Mouse (Mus musculus) layer of hippocampus, adult 8-10 months (tissue): ENCODE measurements around the gene Tril. TPM values are rescaled to one million over a fixed set of nuclear protein-coding genes. Genes with fewer than 3 reads are reported as not detected.

Experiments
- DNase-seq, 2 experiments: peaks; one replicate each; pipeline ENCODE4 v3.0.0; 2022; ENCODE audit warnings: low spot score in 2 of 2
- total RNA-seq, 4 experiments: library from RNA; stranded (reverse); gene quantifications; 2 replicates each; pipeline ENCODE4 v1.2.4; 2022

Tril gene
- total RNA-seq, 4 experiments from 2014 or later, result 30.7 to 33.7 (median 32.3) TPM

DNA sequence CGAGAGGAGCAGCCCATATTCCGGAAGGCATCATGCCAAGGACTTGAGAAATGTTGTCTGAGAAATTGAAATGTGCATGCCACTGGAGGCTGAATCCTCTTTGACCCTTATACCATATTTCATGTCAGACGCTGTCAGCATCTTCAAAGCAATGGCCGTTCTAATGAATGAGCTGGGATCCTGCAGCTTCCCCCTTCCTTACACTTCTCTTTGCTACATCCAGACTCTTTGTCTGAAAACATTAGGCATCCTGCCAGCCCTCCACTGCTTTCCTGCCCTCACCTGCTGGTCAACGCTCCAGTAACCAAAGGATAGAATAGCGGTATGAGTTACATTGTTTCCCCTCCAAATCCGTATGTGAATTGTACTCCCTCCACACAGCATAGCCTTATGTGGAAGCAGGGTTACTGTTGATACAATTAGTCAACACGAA is 14.0 kb downstream of the Tril start:
- DNase-seq, result no peak

DNA sequence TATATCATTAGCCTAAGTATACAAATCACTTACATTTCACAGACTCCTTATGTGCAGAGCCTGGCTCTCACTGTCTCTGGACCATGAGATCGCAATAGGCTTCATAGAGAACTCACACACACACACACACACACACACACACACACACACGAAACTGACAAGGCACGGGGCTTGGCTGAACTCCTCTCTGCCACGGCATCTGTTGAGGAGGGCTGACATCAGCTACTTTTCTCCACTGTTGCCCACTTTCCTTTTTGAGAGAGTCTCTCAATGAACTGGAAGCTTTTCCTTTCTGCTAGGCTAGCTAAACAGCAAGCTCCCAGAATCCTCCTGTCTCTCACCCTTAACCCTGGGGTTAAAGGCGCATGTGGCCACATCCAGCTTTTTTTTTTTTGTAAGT is 14.6 kb downstream of the Tril start:
- DNase-seq, result no peak

- DNase-seq, result no peak
These were observed 16.5 kb downstream of the Tril start for GRCm38 (mm10) chr6:53804145-53804544.

- DNase-seq, result no peak
These were observed 17.1 kb downstream of the Tril start for GRCm38 (mm10) chr6:53803551-53803950.

- peak; percentile 25 to 36 for DNase-seq
These were observed 18.7 kb downstream of the Tril start for GRCm38 (mm10) chr6:53801893-53802286.

DNA sequence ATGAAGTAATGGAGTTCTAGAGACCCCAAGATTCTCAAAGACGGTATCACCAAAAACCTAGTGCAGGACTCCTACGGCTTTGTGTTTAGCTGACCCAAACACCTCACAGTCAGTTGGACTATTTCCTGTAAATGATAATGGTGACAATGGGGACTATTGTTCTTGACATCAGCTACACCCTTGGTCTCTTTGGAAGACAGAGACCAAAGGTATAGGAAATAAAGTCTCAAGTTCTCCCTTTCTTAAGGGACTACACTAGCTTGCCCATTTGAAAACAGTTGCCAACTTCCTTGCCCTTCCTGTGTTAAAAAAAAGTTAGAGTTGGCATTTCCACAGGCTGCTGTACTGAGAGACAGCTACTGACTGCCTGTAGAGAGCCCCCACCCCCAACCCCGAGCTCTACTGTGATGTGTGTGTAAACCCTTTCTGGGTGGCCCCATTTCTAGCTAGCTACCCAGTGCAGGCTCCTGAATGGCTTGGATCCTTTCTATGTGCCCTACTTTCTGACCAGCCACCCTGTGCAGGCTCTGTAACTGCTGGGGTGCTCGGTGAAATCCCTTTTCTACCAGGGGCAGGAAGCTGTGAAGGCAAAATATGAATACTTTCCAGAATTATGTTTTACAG is 19.2 kb downstream of the Tril start:
- DNase-seq, result peak; percentile 26 to 62

GRCm38 (mm10) chr6:53798865-53799264 is 21.8 kb downstream of the Tril start:
- no peak for DNase-seq

- DNase-seq, result no peak
These were observed 23.8 kb downstream of the Tril start for GRCm38 (mm10) chr6:53796835-53797234.

- peak in 1 of 2 experiments; percentile 15 for DNase-seq
These were observed 24.8 kb downstream of the Tril start for GRCm38 (mm10) chr6:53795788-53796187.

DNA sequence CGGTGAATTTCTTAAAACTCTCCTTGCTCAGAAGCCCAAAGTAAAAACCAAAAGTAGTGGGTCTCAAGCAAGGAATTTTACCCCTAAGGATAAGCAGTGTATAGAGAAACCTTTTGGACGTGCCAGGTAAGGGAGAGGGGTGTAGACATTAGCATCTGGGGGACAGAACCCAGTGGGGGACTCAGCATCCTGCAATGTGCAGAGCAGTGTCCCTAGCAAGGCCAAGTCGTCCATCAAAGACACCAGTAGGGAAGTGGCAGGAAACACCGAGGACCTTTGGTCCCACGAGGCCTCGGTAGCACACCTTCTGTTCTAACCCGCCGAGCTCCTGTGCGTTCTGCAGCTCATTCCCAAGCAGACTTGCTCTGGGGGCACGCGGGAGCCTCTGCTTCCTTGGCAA is 25.6 kb downstream of the Tril start:
- DNase-seq, result no peak

GRCm38 (mm10) chr6:53794323-53794971 is 26.2 kb downstream of the Tril start:
- peak; percentile 71 to 83 for DNase-seq

DNA sequence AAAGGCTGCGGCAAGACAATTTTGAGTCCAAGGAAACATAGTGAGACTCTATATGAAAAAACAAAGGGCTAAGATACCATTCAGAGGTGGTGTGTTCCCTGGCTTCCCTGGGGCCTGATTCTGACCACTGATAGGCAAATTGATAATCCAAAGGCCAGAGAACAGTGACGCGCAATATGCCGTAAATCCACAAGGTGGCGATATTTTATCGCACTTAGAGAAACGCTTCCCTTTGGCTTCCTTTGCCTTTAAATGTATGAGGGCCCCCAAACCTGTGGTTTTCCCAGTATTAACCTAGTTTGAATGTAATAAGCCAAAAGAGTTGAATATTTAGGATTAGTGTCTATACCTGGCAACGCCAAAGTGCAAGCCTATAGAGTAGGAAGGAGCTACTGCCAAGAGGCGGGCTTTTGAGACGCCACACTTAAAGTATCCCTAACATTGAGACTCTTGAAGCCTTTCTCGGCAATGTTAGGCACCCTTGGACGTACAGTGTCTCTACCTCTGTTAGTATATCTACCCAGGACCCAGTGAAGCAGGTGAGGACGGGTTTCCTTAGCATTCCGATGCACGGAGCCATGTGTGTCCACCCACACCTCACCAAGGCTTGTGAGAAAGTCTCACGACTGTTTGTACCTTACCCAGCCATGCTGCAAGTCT is 37.6 kb downstream of the Tril start:
- peak in 1 of 2 experiments; percentile 72 for DNase-seq

DNA sequence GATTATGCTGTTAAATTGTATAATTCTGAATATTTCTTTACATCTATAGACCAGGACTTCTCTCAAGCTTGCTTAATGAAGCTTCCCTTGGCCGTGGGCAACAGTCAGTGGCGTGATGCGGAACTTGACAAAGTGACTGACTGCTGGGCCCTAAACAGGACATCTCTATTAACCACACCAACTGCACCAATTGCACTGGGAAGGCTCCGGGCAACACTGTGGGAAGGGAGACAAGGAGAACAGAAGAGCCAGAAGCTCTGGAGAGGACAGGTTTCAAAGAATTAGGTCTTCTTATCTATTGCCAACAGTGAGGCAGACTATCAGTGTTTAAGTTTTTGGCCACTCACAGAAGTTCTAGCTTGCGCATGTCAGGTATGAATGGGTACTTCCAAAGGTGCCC is 38.4 kb downstream of the Tril start:
- no peak for DNase-seq

GRCm38 (mm10) chr6:53781171-53781570 is 39.5 kb downstream of the Tril start:
- DNase-seq, result no peak

DNA sequence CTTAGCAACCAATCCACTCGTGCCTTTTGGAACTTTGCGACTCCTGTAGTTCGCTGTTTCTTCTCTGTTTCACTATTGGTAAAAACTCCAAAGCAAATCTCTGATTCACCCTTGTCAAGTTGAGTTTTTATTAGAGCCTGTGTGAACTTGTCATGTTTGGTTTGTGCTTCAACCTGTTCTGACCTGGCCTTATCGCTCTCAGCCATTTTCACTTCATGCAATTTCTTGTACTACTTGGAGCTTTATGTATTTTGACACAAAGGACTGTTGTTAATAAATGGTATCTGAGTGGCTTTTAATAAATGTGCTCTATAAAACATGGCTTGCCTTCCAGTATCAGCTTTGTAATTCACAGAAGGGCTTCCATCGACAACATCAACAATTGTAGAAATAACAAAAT is 40.6 kb downstream of the Tril start:
- no peak for DNase-seq

GRCm38 (mm10) chr6:53779526-53779925 is 41.1 kb downstream of the Tril start:
- DNase-seq, result no peak

DNA sequence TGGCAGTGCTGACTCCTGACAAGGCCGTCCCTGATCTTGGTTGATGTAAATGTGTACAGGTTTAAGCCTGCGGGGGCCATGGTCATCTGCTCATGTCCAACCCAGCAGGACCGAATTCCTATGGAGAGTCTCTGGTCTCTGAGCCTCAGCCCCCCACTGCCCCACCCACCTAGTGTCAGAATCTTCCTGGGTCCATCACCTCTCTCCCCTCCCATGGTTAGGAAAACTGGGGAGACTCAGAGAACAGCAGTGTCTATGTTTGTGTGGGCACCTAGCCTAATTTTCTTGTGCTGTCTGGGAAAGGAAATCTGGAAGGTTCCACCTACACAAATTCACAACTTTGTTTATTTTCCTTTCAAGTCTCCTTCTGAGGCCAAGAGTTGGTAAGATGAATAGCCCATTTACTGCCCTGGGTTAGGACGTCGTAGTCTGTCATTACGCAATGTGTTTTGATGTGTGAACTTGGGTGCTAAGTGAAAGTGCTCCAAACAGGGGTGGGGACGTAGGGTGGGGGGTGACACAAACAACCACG is 42.1 kb downstream of the Tril start:
- DNase-seq, result no peak

GRCm38 (mm10) chr6:53768275-53768674 is 52.4 kb downstream of the Tril start:
- no peak for DNase-seq

- no peak for DNase-seq
These were observed 54.3 kb downstream of the Tril start for GRCm38 (mm10) chr6:53766243-53766915.

GRCm38 (mm10) chr6:53765731-53766130 is 54.9 kb downstream of the Tril start:
- DNase-seq, result no peak
